Mouse (Mus musculus) limb, embryonic 12.5 days (tissue): ENCODE measurements around the gene Katnb1. TPM values are rescaled to one million over a fixed set of nuclear protein-coding genes. Genes with fewer than 3 reads are reported as not detected.

ENCODE experiments used
- ATAC-seq: fragments of 200-750 bp; cut with Nextera tagmentation; 2 replicates; pipeline ENCODE4 v1.8.0; 2017; ENCODE audit warnings: low read depth, moderate TSS enrichment; ENCODE audit not compliant: insufficient number of reproducible peaks, insufficient read depth, low FRiP score, low TSS enrichment
- H3K27ac ChIP-seq: fragments of 300-500 bp; sonication (generic); 2 replicates; pipeline ENCODE4 v1.5.1; 2016; ENCODE audit warnings: mild to moderate bottlenecking, moderate library complexity
- H3K27me3 ChIP-seq: fragments of 300-500 bp; sonication (generic); 2 replicates; pipeline ENCODE4 v1.6.1; 2016; ENCODE audit warnings: mild to moderate bottlenecking, moderate library complexity
- H3K36me3 ChIP-seq: fragments of 300-500 bp; sonication (generic); 2 replicates; pipeline ENCODE4 v1.6.1; 2016; ENCODE audit warnings: mild to moderate bottlenecking, moderate library complexity
- H3K4me1 ChIP-seq: fragments of 300-500 bp; sonication (generic); replicated peaks from 2 replicates; pipeline ENCODE4 v1.6.1; 2016
- H3K4me2 ChIP-seq: fragments of 300-500 bp; sonication (generic); 2 replicates; pipeline ENCODE4 v1.6.1; 2016; ENCODE audit warnings: mild to moderate bottlenecking, moderate library complexity
- H3K4me3 ChIP-seq: fragments of 300-500 bp; sonication (generic); replicated peaks from 2 replicates; pipeline ENCODE4 v1.5.1; 2016; ENCODE audit warnings: mild to moderate bottlenecking
- H3K9ac ChIP-seq: fragments of 300-500 bp; sonication (generic); replicated peaks from 2 replicates; pipeline ENCODE4 v1.6.1; 2016; ENCODE audit warnings: mild to moderate bottlenecking, moderate library complexity
- H3K9me3 ChIP-seq: fragments of 300-500 bp; sonication (generic); 2 replicates; pipeline ENCODE4 v1.6.1; 2016; ENCODE audit warnings: mild to moderate bottlenecking, moderate library complexity
- WGBS: fragments of 180-500 bp; shearing (Covaris S2); methylation state at CpG from one replicate; pipeline ENCODE4 v1.1.7; 2016; 5-methylcytosine and 5-hydroxymethylcytosine counted together
- polyA plus RNA-seq: library from polyadenylated mRNA; unstranded; fragments of >200 nt; fragmentation: Nextera tagmentation; extraction: Ambion mirVana; gene quantifications from 2 replicates; pipeline ENCODE4 v1.2.1, GENCODE M21; 2016

Katnb1 gene
- polyA plus RNA-seq, 1 experiment from 2014 or later: 27.6 TPM

DNA sequence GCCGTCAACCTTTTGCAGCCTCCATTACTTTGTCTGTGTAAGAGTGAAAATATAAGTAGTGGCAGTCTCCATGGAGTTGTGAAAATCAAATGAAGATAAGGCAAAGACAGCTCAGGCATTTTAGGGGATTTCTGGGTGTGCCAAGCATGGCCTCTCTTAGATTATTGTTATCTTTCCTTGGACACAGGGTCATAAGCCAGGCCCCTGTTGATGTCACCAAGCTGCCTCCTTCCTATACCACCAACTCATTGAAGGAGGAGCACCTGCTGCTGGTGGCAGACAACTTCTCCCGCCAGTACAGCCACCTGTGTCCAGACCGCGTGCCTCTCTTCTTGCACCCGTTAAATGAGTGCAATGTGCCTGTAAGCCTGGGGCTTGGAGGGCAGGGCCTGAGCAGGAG is 24.6 kb upstream of the Katnb1 start:
- Histone ChIP-seq H3K9me3 (no peaks in the 10 kb centered on the region), H3K36me3 (no peaks in the 10 kb centered on the region), H3K4me2 (no peak overlapping the region), H3K27me3 (0 out of 2 replicates have a peak, but pooled peaks cover 3% of the 10 kb centered on the region), H3K9ac (no peak overlapping the region), H3K27ac (no peak overlapping the region), H3K4me1 (no peaks in the 10 kb centered on the region), H3K4me3 (no peak overlapping the region)
- 85% methylated on average over 5 of the region's 5 CpGs for WGBS
- no peak for ATAC-seq

DNA sequence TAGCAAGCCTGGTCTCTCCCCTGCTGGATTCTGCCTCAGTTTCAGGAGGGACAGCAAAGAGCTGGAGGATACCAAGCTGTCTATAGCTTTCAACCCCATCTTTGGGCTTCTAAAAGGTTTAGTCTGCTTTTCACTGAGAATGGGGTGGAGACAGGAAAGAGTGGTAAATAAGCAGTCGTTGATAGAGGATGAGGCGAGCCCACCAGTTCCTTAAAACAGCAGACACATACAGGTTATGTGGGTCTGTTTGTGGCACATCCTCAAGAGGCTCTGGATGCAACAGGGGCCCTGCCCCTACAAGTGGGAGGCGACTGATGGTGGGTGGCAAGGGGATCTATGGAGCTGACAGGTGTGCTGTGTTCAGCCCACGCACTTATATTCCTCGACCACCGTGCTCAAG is 22.3 kb upstream of the Katnb1 start:
- Histone ChIP-seq H3K27me3 (0 out of 2 replicates have a peak, but pooled peaks cover 3% of the 10 kb centered on the region), H3K4me2 (no peak overlapping the region), H3K4me1 (no peaks in the 10 kb centered on the region), H3K27ac (no peak overlapping the region), H3K9me3 (no peaks in the 10 kb centered on the region), H3K36me3 (no peaks in the 10 kb centered on the region), H3K4me3 (no peak overlapping the region), H3K9ac (no peak overlapping the region)
- WGBS: 74% methylated on average over 6 of the region's 6 CpGs
- no peak for ATAC-seq

DNA sequence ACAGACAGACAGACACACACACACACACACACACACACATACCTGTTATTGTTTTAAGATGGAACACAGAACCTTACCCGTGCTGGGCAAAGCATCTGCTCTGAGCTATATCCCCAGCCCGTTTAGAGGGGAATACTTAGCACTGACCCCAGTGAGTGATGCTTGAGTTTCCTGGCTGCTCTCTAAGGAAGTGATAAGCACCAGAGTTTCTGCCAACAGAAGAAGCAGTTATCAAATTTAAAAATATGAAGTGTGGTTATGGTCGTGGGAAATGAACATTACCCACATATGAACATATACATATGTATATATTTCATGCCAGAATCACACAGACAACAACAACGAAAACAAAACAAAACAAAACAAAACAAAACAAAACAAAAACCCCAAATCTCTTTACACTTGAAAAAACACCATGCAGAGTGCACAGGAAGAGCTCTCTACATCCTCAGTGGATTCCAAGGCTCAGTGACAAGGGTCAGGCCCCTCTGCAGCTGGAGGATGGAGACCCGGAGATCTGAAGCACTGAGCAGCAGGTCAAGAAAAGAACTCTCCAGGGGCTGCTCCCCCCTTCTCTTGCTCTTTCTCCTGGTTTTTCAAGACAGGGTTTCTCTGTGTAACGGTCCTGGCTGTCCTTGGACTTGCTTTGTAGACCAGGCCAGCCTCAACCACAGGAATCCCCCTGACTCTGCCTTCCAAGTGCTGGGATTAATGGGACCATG is 21.0 kb upstream of the Katnb1 start:
- WGBS: 74% methylated on average over 6 of the region's 6 CpGs

DNA sequence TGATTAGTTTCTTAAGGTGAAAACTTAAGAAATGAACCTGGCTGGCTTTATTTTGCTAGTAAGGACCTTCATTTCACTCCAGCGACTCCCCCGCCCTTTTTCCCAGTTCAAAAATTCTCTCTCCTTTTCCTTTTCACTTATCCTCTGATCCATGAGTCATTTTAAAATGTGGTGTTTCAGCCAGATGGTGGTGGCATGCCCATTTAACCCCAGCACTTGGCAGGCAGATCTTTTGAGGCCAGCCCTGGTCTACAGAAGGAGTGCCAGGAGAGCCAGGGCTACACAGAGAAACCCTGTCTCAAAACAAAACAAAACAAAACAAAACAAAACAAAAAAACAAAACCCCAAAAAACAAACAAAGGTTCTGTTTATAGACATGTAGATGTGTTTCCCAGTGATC is 16.5 kb upstream of the Katnb1 start:
- Histone ChIP-seq H3K4me3 (no peak overlapping the region), H3K4me1 (no peaks in the 10 kb centered on the region), H3K4me2 (no peak overlapping the region), H3K9me3 (no peaks in the 10 kb centered on the region), H3K9ac (no peak overlapping the region), H3K27ac (no peak overlapping the region), H3K36me3 (no peaks in the 10 kb centered on the region), H3K27me3 (no peaks in the 10 kb centered on the region)
- ATAC-seq: no peak
- 95% methylated on average over 2 of the region's 2 CpGs for WGBS

More for the DNA sequence above, 21.0 kb upstream of the Katnb1 start:
- Histone ChIP-seq H3K4me3 (no peak overlapping the region), H3K4me2 (no peak overlapping the region), H3K9ac (no peak overlapping the region), H3K27ac (no peak overlapping the region), H3K4me1 (no peaks in the 10 kb centered on the region), H3K27me3 (0 out of 2 replicates have a peak, but pooled peaks cover 3% of the 10 kb centered on the region), H3K36me3 (no peaks in the 10 kb centered on the region), H3K9me3 (no peaks in the 10 kb centered on the region)
- ATAC-seq: no peak

DNA sequence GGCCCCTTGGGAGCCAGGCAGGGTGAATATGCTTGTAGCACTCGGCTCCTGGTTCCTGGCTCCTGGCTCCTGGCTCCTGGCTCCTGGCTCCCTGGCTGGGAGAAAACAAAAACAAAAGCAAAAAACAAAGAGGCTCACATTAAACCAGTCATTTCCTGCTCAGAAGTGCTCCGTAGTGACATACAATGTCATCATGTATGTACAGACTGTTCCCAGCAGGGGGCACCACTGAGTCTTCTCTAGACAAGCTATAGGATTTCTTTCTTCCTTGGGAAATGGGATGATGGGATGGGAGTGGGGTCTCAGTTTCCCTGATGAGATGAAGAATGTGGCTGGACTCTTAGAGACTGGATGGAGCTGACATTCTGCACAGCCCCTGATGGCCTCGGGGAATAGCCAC is 13.4 kb upstream of the Katnb1 start:
- no peak overlapping the region for H3K4me2 ChIP-seq
- H3K9me3 ChIP-seq: no peaks in the 10 kb centered on the region
- H3K9ac ChIP-seq: no peak overlapping the region
- H3K36me3 ChIP-seq: no peaks in the 10 kb centered on the region
- ATAC-seq: 0 out of 2 replicates have a peak, but pooled peaks have one; percentile 66
- no peaks in the 10 kb centered on the region for H3K27me3 ChIP-seq
- H3K4me1 ChIP-seq: no peaks in the 10 kb centered on the region
- 43% methylated on average over 3 of the region's 3 CpGs for WGBS
- no peak overlapping the region for H3K4me3 ChIP-seq
- no peak overlapping the region for H3K27ac ChIP-seq

DNA sequence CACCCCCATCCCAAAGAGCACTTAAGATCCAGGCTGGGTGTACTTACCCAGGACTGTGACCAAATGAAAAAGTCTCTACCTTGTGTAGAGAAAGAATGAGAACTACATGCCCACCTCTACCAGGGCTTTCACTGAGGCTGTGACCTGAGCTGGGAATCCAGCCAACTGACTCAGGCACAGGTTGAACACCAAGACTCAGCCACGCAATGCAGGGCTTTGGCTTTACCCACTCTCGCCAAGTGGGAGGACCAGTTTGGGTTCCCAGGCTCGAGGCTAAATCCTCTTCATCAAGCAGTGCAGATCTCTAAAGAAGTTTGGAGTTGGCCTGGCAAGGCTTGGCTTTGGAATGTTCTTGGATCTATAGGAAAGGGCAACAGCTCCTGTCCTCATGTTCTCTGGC is 5.5 kb upstream of the Katnb1 start:
- WGBS: 79% methylated on average over 3 of the region's 3 CpGs
- Histone ChIP-seq H3K9ac (no peak overlapping the region), H3K27ac (no peak overlapping the region), H3K4me3 (no peak overlapping the region), H3K4me2 (no peak overlapping the region), H3K36me3 (no peaks in the 10 kb centered on the region), H3K9me3 (no peaks in the 10 kb centered on the region), H3K4me1 (no peaks in the 10 kb centered on the region), H3K27me3 (peaks cover 3% of the 10 kb centered on the region; the same call in 1 of the 2 replicates)
- ATAC-seq: no peak

DNA sequence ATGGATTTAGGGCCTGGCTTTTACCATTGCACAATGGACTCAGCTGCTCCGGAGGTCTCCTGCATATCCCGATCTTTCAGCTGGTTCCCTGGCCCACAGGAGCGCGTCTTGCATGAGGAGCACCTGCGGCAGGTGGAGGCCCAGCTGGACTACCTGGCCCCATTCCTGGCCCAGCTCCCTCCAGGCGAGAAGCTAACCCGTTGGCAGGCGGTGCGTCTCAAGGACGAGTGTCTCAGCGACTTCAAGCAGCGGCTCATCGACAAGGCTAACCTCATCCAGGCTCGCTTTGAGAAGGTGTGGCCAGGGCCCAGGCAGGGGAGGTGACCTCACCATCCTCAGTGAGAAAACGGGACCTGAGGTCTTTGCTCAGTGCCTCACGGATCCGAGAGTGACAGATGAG is 4.8 kb upstream of the Katnb1 start:
- Histone ChIP-seq H3K4me3 (no peak overlapping the region), H3K9ac (no peak overlapping the region), H3K36me3 (no peaks in the 10 kb centered on the region), H3K4me1 (no peaks in the 10 kb centered on the region), H3K4me2 (no peak overlapping the region), H3K27ac (no peak overlapping the region), H3K9me3 (no peaks in the 10 kb centered on the region), H3K27me3 (peaks cover 3% of the 10 kb centered on the region; the same call in 1 of the 2 replicates)
- no peak for ATAC-seq
- WGBS: 80% methylated on average over 17 of the region's 17 CpGs

DNA sequence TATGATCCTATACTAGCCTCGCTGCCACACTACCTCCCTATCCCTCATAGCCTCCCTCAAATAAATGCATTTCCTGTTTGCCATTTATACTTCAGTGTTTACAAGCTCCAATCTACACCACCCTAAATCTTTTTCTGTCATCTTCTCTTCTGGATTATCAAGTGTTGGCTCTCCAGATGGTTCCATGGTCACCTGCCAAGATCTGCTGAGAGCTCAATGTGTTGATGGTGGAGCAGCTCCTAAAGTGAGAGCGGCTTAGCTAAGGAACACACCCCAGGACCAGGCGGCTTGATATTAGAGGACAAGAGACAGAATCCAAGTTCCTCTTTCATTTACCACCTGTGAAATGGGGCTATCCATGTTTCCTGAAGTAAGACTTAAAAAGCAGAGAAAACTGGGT is 2.9 kb upstream of the Katnb1 start:
- H3K9me3 ChIP-seq: no peaks in the 10 kb centered on the region
- H3K36me3 ChIP-seq: no peaks in the 10 kb centered on the region
- H3K9ac ChIP-seq: no peak overlapping the region
- no peak overlapping the region for H3K4me2 ChIP-seq
- ATAC-seq: no peak
- peaks cover 10% of the 10 kb centered on the region for H3K4me1 ChIP-seq
- H3K4me3 ChIP-seq: no peak overlapping the region
- peaks cover 3% of the 10 kb centered on the region; the same call in 1 of the 2 replicates for H3K27me3 ChIP-seq
- WGBS: 77% methylated on average over 3 of the region's 3 CpGs
- H3K27ac ChIP-seq: no peak overlapping the region

DNA sequence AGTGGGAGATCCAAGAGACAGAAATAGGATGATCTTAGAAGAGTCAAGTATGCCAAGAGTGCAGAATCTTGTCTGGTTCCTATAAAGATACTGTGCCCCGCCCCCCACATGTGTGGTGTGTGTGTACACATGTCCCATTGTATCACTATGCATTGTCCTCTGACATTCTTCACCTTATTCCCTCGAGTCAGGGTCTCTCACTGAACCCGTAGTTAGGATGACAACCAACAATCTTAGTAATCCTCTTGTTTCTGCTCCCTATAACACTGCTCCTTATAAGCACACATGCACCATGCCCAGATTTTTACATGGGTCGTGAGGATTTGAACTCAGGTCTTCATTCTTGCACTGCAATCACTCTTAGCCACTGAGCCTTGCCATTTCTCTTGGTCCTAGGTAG is 1.7 kb upstream of the Katnb1 start:
- Histone ChIP-seq H3K27ac (no peak overlapping the region), H3K9ac (no peak overlapping the region), H3K27me3 (peaks cover 3% of the 10 kb centered on the region; the same call in 1 of the 2 replicates), H3K4me3 (no peak overlapping the region), H3K4me2 (no peak overlapping the region), H3K4me1 (peaks cover 10% of the 10 kb centered on the region), H3K36me3 (peaks cover 12% of the 10 kb centered on the region), H3K9me3 (no peaks in the 10 kb centered on the region)
- no peak for ATAC-seq
- 90% methylated on average over 4 of the region's 4 CpGs for WGBS

DNA sequence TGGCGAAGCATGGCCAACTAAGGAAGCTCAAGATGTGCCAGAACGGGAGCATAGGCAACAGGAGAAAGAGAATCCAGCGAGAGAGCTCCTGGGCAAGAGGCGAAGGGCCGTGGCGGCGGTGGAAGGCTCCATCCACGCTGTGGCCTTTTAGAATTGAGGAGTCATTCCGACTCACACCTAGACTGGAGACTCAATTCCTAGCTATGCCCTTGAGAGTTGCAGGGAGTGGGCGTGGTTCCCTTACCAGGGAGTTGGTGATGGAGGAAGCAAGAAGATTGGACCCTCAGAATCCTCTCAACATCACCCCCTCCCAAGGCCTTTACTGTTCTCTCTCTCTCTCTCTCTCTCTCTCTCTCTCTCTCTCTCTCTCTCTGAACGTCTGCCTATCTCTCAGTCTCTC is 664 bp downstream of the Katnb1 start:
- peak overlapping the region; percentile 86 for H3K27ac ChIP-seq
- no peaks in the 10 kb centered on the region for H3K9me3 ChIP-seq
- H3K27me3 ChIP-seq: 0 out of 2 replicates have a peak, but pooled peaks cover 3% of the 10 kb centered on the region
- peak overlapping the region; percentile 82 for H3K9ac ChIP-seq
- peaks cover 10% of the 10 kb centered on the region for H3K4me1 ChIP-seq
- 9% methylated on average over 11 of the region's 11 CpGs for WGBS
- peaks cover 32% of the 10 kb centered on the region for H3K36me3 ChIP-seq
- no peak for ATAC-seq
- H3K4me2 ChIP-seq: peak overlapping the region; percentile 91
- peak overlapping the region; percentile 78 for H3K4me3 ChIP-seq

DNA sequence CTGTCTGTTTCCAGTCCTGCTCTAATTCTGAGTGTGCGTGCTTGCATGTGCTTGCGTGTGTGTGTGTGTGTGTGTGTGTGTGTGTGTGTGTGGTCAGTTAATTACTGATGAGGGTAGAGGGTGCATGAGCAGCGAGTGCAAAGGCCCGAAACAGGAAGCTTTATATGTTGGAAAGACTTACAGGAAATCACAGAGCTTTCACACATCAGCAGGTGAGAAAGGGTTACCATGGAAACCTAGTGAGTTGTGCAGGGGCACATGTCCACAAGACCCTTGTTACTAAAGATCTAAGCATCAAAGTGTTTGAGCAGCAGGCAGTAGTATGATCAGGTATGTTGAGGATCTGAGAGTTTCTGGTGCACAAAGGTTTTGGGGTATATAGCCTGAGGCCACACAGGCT is 3.3 kb downstream of the Katnb1 start:
- H3K27ac ChIP-seq: no peak overlapping the region
- no peaks in the 10 kb centered on the region for H3K27me3 ChIP-seq
- H3K4me2 ChIP-seq: no peak overlapping the region
- H3K36me3 ChIP-seq: peaks cover 57% of the 10 kb centered on the region
- H3K9ac ChIP-seq: no peak overlapping the region
- H3K4me1 ChIP-seq: peaks cover 10% of the 10 kb centered on the region
- no peak for ATAC-seq
- WGBS: 84% methylated on average over 4 of the region's 4 CpGs
- H3K9me3 ChIP-seq: no peaks in the 10 kb centered on the region
- no peak overlapping the region for H3K4me3 ChIP-seq
